Comparison of ENCODE assay signal across 7 mouse cellular contexts in the genomic region with DNA sequence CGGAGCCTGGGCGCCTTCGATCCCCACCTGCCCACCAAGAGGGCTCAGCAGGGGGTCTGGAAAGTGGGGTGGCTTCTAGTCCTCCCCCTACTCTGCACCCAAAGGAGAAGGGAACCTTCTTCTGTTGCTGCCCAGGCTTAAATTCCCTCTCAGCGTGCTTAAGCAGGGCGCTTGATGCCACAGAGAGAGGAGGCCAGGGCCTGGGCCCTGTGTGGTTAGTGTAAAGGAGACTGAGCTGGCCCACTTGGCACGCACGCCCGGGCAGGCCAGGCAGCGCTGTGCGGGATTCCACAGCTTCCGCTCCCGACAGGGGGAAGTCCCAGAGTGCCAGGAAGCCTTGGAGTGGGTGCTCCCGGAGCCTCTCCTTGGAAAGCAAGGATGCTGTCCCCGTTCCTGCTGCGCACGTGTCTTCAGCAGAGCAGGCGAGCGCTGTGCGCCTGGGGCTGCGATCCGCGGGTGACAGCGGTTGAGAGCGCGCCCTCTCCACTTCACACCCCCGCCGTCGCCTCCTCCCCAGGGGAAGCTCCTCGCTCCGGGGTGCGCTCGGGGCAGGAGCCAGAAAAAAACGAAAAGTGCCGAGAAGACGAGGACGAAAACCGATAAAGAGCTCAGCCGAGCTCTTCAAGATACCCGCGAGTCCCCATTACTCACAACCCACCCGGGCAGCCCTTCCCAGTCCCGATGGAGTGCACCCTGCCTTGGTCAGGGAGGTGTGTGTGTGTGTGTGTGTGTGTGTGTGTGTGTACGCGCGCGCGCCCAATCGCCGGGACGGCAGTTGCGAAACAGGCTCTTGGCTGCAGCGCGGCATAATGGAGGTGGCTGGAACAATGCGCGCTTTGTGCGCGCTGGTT.
DNase-seq lines count a peak whose midpoint lies in the region; ATAC-seq lines count a peak whose summit lies in the region.

No protein-coding gene starts in this region.

- H3K4me1 ChIP-seq in intestine, embryonic 16.5 days (ENCODE audit: control insufficient read depth, insufficient read depth, low read length): peaks cover 15% of the 10 kb centered on the region

- no peaks in the 10 kb centered on the region for H3K9me3 ChIP-seq in intestine, embryonic 16.5 days (ENCODE audit: control insufficient read depth, low read length)

- peak overlapping the region; percentile 72 for H3K9ac ChIP-seq in intestine, embryonic 16.5 days (ENCODE audit: low read depth, low read length)

- peaks cover 35% of the 10 kb centered on the region for H3K27me3 ChIP-seq in intestine, embryonic 16.5 days (replicated peaks; ENCODE audit: control insufficient read depth, insufficient read depth, low read length)

- WGBS in intestine, embryonic 16.5 days: 2% methylated on average over 57 of the region's 57 CpGs

- no peaks in the 10 kb centered on the region for H3K36me3 ChIP-seq in intestine, embryonic 16.5 days (ENCODE audit: control insufficient read depth, insufficient read depth, low read length)

- intact Hi-C loops in left cerebral cortex, postnatal 36 days (cut with DNase I): loop anchor here (2.0 to 5.0 kb wide), 2 partner anchors 73 to 199 kb away; no protein-coding TSS in a partner anchor

- peak overlapping the region; percentile 59 for H3K4me2 ChIP-seq in intestine, embryonic 16.5 days (ENCODE audit: low read depth, low read length)

- DNase-seq in adrenal gland, adult 18-20 months (ENCODE audit: low spot score in 2 of 2): peak; percentile 54
- DNase-seq in embryo, embryonic 10.5 days (ENCODE audit: low spot score): peak; percentile 50
- DNase-seq in gastrocnemius, postnatal 4 days (ENCODE audit: low spot score in 2 of 2): peak; percentile 29 to 73
- DNase-seq in left cerebral cortex, postnatal 36 days (ENCODE audit: low spot score in 2 of 2): peak; percentile 65 to 72
- peak; percentile 62 for DNase-seq in skeletal muscle tissue, adult 2 months (ENCODE audit: low read depth, low spot score)

- peak overlapping the region; percentile 90 for H3K27ac ChIP-seq in intestine, embryonic 16.5 days (ENCODE audit: low read length)

- H3K4me3 ChIP-seq in intestine, embryonic 16.5 days (ENCODE audit: low read length): peak overlapping the region; percentile 51

- peak; percentile 52 for ATAC-seq in intestine, embryonic 16.5 days
- peak; percentile 22; the same call in 1 of the 2 replicates for ATAC-seq in megakaryocyte-erythroid progenitor cell, adult 5-6 weeks (replicated peaks; ENCODE audit: low FRiP score, low TSS enrichment, poor library complexity, severe bottlenecking)

Comparison
In these comparisons a context has a peak if more than half of its experiments do, and no peak if none do; other contexts are left out.
1. Peak in every context shown above with its lines: DNase-seq, ATAC-seq, H3K4me3 ChIP-seq and H3K27ac ChIP-seq.